Mouse (Mus musculus) kidney, postnatal 36 days (tissue): ENCODE results near the gene Serp1.

Source experiments
- DNase-seq, 2 experiments: peaks; one replicate each; pipeline ENCODE4 v3.0.0; 2021 to 2022; ENCODE audit warnings: mixed read lengths in 2 of 2

Serp1 gene

GRCm38 (mm10) chr3:58525652-58526407 lies at the start of gene Serp1, which contains the start of gene Eif2a:
TSS of gene Serp1 (minus strand) at chr3:58525892.
TSS of gene Eif2a (plus strand) at chr3:58525821.
- peak; percentile 99 for DNase-seq

- no peak for DNase-seq
Measured at GRCm38 (mm10) chr3:58570821-58571220, 45.1 kb upstream of the Serp1 start.

DNA sequence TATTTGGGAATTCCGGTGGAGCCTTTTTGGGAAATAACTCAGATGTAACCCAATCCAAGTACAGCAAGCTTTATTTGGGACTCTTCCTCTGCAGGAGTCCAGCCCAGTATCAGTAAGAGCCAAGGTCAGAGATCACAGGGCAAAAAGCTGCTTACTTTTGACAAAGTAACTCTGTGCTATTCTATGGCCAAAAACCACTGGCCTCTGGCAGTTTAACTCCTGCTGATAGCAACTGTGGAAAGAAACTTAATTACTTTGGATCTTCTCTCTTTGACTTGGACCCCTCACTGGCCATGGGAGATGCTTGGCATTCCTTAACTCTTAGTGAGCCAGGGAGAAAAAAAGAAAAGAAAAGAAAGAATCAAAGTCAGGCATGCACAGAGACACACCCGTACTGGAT lies 35.7 kb upstream of the Serp1 start:
- no peak for DNase-seq

DNA sequence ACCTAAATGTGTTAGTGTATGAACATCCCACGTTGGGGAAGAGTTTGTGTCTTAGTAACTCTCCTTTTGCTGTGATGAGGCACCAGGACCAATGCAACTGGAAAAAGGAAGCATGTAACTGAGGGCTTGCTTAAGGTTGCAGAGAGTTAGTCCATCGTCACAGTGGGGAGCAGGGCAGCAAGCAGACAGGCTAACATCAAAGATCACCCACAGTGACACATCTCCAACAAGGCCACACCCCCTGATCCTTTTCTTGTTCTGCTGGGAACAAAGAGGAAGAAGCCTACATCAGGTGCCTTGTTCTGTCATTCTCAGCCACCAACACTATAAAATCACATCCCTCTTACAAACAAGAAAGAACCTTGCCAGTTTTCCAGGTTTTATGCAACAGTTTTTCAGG lies 34.2 kb upstream of the Serp1 start:
- no peak for DNase-seq

- DNase-seq: no peak
Measured at GRCm38 (mm10) chr3:58556649-58557048, 31.0 kb upstream of the Serp1 start.

DNA sequence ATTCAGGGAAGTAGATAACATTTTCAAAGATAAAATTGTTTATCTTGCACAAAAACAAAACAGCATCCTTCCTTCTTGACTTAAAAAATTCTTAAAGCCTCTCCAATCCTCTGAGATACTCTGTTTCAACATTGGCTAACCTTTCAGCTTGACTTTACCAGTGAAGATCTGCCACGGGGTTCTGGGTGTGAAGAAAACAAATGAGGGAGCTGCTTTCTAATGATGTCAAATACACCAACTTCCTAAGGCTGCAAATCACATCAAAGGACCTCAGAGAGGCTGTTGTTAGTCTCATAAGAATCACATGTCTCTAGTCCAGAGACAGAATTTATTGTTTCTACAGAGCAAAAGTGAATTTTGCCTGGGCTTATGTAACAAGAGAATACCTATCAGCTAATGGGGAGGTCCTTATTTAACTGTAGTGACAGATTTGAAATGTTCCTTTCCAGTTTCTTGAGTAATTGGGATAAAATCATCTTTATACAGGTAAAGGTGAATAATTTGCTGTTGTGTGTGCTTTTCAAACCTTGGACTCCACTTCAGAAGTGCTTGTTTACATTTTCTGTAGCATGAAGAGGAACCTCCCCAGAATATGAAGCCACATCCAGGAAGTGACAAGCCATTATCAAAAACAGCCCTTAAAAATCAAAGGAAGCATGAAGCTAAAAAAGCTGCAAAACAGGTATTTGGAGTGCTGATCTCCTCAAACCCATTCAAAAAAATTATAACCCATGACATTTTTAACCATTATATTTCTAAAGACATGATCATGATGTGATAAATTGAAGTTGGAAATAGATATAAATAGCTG lies 26.5 kb upstream of the Serp1 start:
- no peak for DNase-seq

- no peak for DNase-seq
Measured at GRCm38 (mm10) chr3:58536573-58536972, 10.9 kb upstream of the Serp1 start.

DNA sequence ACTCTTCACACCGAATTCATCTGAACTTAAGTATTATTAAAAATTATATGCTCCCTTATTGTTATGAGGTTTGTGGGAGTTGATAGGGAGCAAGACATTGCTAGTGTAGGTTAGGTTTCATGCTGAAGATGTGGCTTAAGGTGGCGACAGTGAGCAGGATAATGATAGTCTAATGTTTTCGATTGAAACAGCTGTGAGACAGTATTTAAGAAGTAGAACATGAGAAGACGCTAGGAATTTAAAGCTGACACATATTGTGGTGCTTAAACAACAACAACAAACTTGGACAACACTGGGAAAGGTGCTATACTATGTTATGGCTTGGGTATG lies 681 bp upstream of the Serp1 start:
- DNase-seq: no peak

- no peak for DNase-seq
Measured at GRCm38 (mm10) chr3:58525166-58525565, 526 bp downstream of the Serp1 start.

GRCm38 (mm10) chr3:58524246-58524645 lies 1.4 kb downstream of the Serp1 start:
- no peak for DNase-seq

GRCm38 (mm10) chr3:58523386-58523785 lies 2.3 kb downstream of the Serp1 start:
- no peak for DNase-seq

DNA sequence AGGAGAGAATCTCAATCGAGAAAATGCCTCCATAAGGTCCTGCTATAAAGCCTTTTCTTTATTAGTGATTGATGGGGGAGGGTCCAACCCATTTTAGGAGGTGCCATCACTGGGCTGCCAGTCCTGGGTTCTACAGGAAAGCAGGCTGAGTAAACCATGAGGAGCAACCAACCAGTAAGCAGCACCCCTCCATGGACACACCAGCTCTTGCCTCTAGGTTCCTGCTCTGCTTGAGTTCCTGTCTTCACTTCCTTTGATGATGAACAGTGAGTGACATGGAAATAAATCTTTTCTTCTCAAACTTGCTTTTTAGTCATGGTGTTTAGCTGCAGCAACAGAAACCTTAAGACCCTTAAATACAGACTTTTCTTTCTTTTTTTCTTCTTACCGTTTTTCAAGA lies 4.3 kb downstream of the Serp1 start:
- DNase-seq: no peak

- no peak for DNase-seq
Measured at GRCm38 (mm10) chr3:58520286-58520685, 5.4 kb downstream of the Serp1 start.

GRCm38 (mm10) chr3:58519536-58519935 lies 6.2 kb downstream of the Serp1 start:
- DNase-seq: no peak

DNA sequence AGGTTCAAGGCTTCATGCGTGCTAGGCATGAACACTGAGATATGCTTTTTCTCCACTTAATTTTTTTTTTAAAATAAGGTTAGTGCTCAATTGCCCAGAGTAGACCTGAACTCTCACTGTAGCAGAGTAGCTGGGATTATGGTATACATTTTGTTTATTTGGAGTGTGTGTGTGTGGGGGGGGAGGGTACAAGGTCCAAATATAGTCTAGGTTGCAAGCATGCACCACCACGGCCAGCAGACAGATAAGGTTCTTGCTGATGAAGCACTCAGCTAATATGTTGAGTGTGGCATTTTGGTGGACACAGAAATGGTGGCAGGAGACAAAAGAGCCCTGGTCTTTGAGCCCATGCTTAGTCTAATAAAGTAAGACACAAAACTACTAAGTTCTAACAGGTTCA lies 6.7 kb downstream of the Serp1 start:
- no peak for DNase-seq

- no peak for DNase-seq
Measured at GRCm38 (mm10) chr3:58517800-58518199, 7.9 kb downstream of the Serp1 start.

DNA sequence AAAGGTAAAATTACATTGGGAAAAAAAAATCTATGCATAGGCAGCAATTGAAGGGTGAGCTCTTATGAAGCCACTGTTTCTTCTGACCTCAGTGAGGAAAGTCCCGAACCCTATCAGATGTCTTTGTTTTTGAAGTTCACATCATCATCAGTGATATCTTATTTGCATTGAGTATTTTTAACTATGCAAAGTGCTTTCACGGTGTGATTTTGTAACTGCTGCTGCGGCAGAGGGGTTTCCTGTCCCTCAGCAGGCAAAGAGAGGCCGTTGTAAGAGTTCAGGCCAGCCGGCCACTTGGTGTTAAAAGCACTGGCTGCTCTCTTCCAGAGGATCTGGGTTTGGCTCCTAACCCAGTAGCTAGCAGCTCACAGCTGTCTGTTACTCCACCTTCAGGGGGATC lies 8.4 kb downstream of the Serp1 start:
- no peak for DNase-seq

DNA sequence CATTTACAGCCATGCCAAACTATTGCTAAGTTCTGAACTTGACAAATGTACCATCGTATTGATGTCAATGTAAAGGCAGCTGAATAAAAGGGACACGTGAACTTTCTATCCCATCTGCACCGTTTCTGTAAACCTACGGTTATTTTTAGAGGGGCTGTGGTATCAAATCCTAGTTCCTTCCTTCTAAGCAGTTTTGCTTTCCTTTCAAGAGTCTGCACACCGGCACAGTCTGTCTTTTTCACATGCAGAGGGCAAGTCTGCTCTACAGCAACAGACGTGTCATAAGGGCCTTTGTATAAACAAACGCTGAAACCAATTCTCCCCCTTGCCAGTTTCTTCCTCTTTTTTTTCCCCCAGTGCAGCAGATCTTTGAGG lies 9.1 kb downstream of the Serp1 start:
- no peak for DNase-seq

- DNase-seq: no peak
Measured at GRCm38 (mm10) chr3:58515947-58516601, 9.6 kb downstream of the Serp1 start.

DNA sequence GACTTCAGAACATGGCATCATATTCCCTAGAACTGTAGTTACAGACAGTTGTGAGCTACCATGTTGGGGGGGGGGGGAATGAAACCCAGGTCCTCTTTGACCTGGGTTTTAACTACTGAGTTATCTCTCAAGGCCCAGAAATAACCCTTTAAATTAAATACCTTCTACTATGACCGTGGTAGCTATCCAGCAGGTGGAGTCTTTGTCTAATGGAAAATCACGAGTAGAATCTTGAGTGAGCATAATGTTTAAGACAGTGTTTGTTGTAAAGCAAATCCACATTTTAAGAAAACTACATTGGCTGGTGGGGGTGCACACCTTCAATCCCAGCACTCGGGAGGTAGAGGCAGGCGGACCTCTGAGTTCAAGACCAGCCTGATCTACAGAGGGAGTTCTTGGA lies 12.2 kb downstream of the Serp1 start:
- DNase-seq: no peak

GRCm38 (mm10) chr3:58512740-58513139 lies 13.0 kb downstream of the Serp1 start:
- no peak for DNase-seq

- peak; percentile 31 to 48 for DNase-seq
Measured at GRCm38 (mm10) chr3:58511581-58511980, 14.1 kb downstream of the Serp1 start.

DNA sequence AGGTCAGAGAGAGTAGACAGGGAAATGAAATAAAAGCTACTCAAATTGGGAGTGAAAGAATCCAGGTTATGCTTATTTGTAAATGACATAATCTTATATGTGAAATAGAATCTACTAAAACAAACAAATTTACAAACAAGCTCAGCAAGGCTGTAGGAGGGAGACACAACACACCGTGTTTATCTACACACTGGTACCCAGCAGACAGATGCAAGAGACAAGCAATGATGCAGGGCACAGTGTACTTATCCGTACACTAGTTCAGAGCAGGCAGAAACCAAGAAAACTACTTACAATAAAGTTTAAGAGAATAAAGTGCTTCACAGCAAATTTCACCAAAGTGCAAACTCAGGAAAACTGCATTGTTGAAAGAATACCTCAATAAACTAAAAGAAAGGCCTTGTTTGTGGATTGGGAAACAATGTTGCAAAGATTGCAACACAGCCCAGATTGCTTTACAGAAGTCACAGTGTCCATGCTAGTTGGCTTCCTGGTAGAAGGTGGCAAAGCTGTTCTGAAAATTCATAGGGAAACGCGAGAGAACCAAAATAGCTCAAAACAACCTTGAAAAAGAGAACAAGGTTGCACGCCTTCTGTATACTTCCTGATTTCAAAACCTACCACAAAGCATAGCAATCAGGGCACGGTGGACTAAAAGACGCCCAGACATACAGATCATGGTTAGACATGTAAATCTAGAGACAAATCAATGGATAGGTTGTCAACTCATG lies 17.5 kb downstream of the Serp1 start:
- no peak for DNase-seq
